ENCODE assay signal across 8 mouse cellular contexts in genomic region chr6:146272253-146273036, GRCm38 (mm10).
DNase-seq lines count a peak whose midpoint lies in the region; ATAC-seq and TF ChIP-seq lines count a peak whose summit lies in the region.

No protein-coding gene starts in this region.

- no peaks in the 10 kb centered on the region for H3K27me3 ChIP-seq in forebrain, embryonic 12.5 days
- H3K27me3 ChIP-seq in intestine, embryonic 16.5 days (replicated peaks; ENCODE audit: control insufficient read depth, insufficient read depth, low read length): no peaks in the 10 kb centered on the region
- H3K27me3 ChIP-seq in liver, embryonic 14.5 days (ENCODE audit: control insufficient read depth, insufficient read depth, low read length): no peaks in the 10 kb centered on the region

- WGBS in forebrain, embryonic 12.5 days: 71% methylated on average over 5 of the region's 5 CpGs
- 78% methylated on average over 5 of the region's 5 CpGs for WGBS in intestine, embryonic 16.5 days
- WGBS in liver, embryonic 14.5 days (ENCODE audit: insufficient replicate concordance): 55% methylated on average over 5 of the region's 5 CpGs

- H3K9ac ChIP-seq in forebrain, embryonic 12.5 days: no peak overlapping the region
- H3K9ac ChIP-seq in intestine, embryonic 16.5 days (ENCODE audit: low read depth, low read length): no peak overlapping the region
- no peak overlapping the region for H3K9ac ChIP-seq in liver, embryonic 14.5 days (replicated peaks)

- ATAC-seq in forebrain, embryonic 12.5 days (ENCODE audit: low FRiP score): peak; percentile 23; the same call in 1 of the 2 replicates
- ATAC-seq in intestine, embryonic 16.5 days: peak; percentile 54; the same call in 1 of the 2 replicates
- no peak for ATAC-seq in liver, embryonic 14.5 days (ENCODE audit: insufficient read depth)

- H3K4me2 ChIP-seq in forebrain, embryonic 12.5 days: no peak overlapping the region
- H3K4me2 ChIP-seq in intestine, embryonic 16.5 days (ENCODE audit: low read depth, low read length): no peak overlapping the region
- H3K4me2 ChIP-seq in liver, embryonic 14.5 days (ENCODE audit: low read depth): no peak overlapping the region

- H3K36me3 ChIP-seq in forebrain, embryonic 12.5 days (replicated peaks): no peaks in the 10 kb centered on the region
- H3K36me3 ChIP-seq in intestine, embryonic 16.5 days (ENCODE audit: control insufficient read depth, insufficient read depth, low read length): no peaks in the 10 kb centered on the region
- H3K36me3 ChIP-seq in liver, embryonic 14.5 days (replicated peaks; ENCODE audit: control insufficient read depth, insufficient read depth, low read depth): no peaks in the 10 kb centered on the region

- no peak overlapping the region for H3K27ac ChIP-seq in forebrain, embryonic 12.5 days
- H3K27ac ChIP-seq in intestine, embryonic 16.5 days (ENCODE audit: low read length): no peak overlapping the region
- H3K27ac ChIP-seq in liver, embryonic 14.5 days: no peak overlapping the region

- TF ChIP-seq CTCF in brain, embryonic 14.5 days (IDR thresholded peaks at IDR 0.05; ENCODE audit: borderline replicate concordance, extremely low read depth, insufficient read depth, insufficient read length): peak; percentile 66
- peak; percentile 79 for TF ChIP-seq CTCF in liver, embryonic 14.5 days (IDR thresholded peaks at IDR 0.05; ENCODE audit: low read depth)

- no peak for TF ChIP-seq EP300 in liver, embryonic 14.5 days (IDR thresholded peaks at IDR 0.05; ENCODE audit: low read depth)

- H3K4me1 ChIP-seq in forebrain, embryonic 12.5 days: peaks cover 2% of the 10 kb centered on the region; the same call in 1 of the 2 replicates
- H3K4me1 ChIP-seq in intestine, embryonic 16.5 days (ENCODE audit: control insufficient read depth, insufficient read depth, low read length): peaks cover 9% of the 10 kb centered on the region
- 0 out of 4 replicates have a peak, but pooled peaks cover 0 to 2% of the 10 kb centered on the region in 2 experiments for H3K4me1 ChIP-seq in liver, embryonic 14.5 days (replicated peaks; ENCODE audit: control insufficient read depth in 2 of 2, insufficient read depth in 2 of 2, low read length in 1 of 2)

- peak; percentile 32 for DNase-seq in adrenal gland, adult 2 months
- DNase-seq in adrenal gland, postnatal 25 days: no peak
- DNase-seq in 3T3-L1 (ENCODE audit: low read depth, low spot score): peak; percentile 89
- peak; percentile 81 for DNase-seq in brain, embryonic 14.5 days (ENCODE audit: low read depth)
- DNase-seq in liver, embryonic 14.5 days (ENCODE audit: low read depth in 3 of 3, low spot score in 3 of 3): peak; percentile 41 to 44 (median 43)
- DNase-seq in retina, postnatal 7 days (ENCODE audit: low read depth, low spot score): peak; percentile 60

- no peaks in the 10 kb centered on the region for H3K9me3 ChIP-seq in forebrain, embryonic 12.5 days
- no peaks in the 10 kb centered on the region for H3K9me3 ChIP-seq in intestine, embryonic 16.5 days (ENCODE audit: control insufficient read depth, low read length)
- no peaks in the 10 kb centered on the region for H3K9me3 ChIP-seq in liver, embryonic 14.5 days (ENCODE audit: control insufficient read depth, low read length)

- no peak for TF ChIP-seq POLR2A in brain, embryonic 14.5 days (IDR thresholded peaks at IDR 0.05; ENCODE audit: borderline replicate concordance, extremely low read depth, insufficient read depth, insufficient read length, poor library complexity, severe bottlenecking)

- no peak overlapping the region for H3K4me3 ChIP-seq in forebrain, embryonic 12.5 days (replicated peaks)
- H3K4me3 ChIP-seq in intestine, embryonic 16.5 days (ENCODE audit: low read length): no peak overlapping the region
- H3K4me3 ChIP-seq in liver, embryonic 14.5 days (ENCODE audit: insufficient read depth in 1 of 2, low read depth in 2 of 2, low read length in 2 of 2): no peak overlapping the region
